Comparison of ENCODE assay signal across 12 mouse cellular contexts in genomic region chr4:142449713-142450112, GRCm38 (mm10).
DNase-seq lines count a peak whose midpoint lies in the region; ATAC-seq lines count a peak whose summit lies in the region.
"Had no signal": no experiment of that assay in that cellular context is flagged by ENCODE, and none has a peak within 500 bp of the region (broad histone marks: within the 10 kb centered on the region; RNA-seq: fewer than 3 reads in every experiment).

No protein-coding gene starts in this region.

- no peaks in the 10 kb centered on the region for H3K9me3 ChIP-seq in embryonic facial prominence, embryonic 11.5 days (replicated peaks; ENCODE audit: control insufficient read depth, low read length)
- no peaks in the 10 kb centered on the region for H3K9me3 ChIP-seq in embryonic facial prominence, embryonic 10.5 days
- no peaks in the 10 kb centered on the region for H3K9me3 ChIP-seq in hindbrain, embryonic 16.5 days (ENCODE audit: control insufficient read depth, low read length)
- H3K9me3 ChIP-seq: heart, embryonic 13.5 days; liver, embryonic 12.5 days had no signal

- no peak for ATAC-seq in embryonic facial prominence, embryonic 11.5 days (replicated peaks; ENCODE audit: insufficient number of reproducible peaks, low FRiP score, low TSS enrichment, low read depth)
- ATAC-seq in hindbrain, embryonic 16.5 days, result peak; percentile 53
- ATAC-seq: liver, embryonic 12.5 days had no signal

- DNase-seq in embryonic facial prominence, embryonic 11.5 days (ENCODE audit: low spot score), result peak; percentile 53
- DNase-seq in embryonic facial prominence, embryonic 10.5 days (ENCODE audit: low spot score), result no peak
- DNase-seq in right cerebral cortex, postnatal 10 days (ENCODE audit: low spot score in 2 of 2), result peak; percentile 50 to 67
- DNase-seq in right cerebral cortex, postnatal 25 days, result no peak
- DNase-seq in thymus, postnatal 4 days, result no peak
- DNase-seq in MN1 (ENCODE audit: low spot score) (no peak), liver (no peak)
- DNase-seq: cerebellum, adult 8-10 months; kidney, postnatal 36 days had no signal

- H3K36me3 ChIP-seq in embryonic facial prominence, embryonic 11.5 days (replicated peaks; ENCODE audit: control insufficient read depth, insufficient read depth, low read depth, low read length), result no peaks in the 10 kb centered on the region
- no peaks in the 10 kb centered on the region for H3K36me3 ChIP-seq in embryonic facial prominence, embryonic 10.5 days (replicated peaks)
- H3K36me3 ChIP-seq in hindbrain, embryonic 16.5 days (ENCODE audit: control insufficient read depth, insufficient read depth, low read length), result no peaks in the 10 kb centered on the region
- H3K36me3 ChIP-seq: heart, embryonic 13.5 days; liver, embryonic 12.5 days had no signal

- H3K27me3 ChIP-seq in embryonic facial prominence, embryonic 11.5 days (ENCODE audit: control insufficient read depth, insufficient read depth, low read length), result no peaks in the 10 kb centered on the region
- H3K27me3 ChIP-seq in embryonic facial prominence, embryonic 10.5 days (replicated peaks; ENCODE audit: low read depth, poor library complexity, severe bottlenecking), result peaks cover 5% of the 10 kb centered on the region; the same call in 1 of the 2 replicates
- H3K27me3 ChIP-seq in hindbrain, embryonic 16.5 days (replicated peaks; ENCODE audit: control insufficient read depth, insufficient read depth, low read length), result no peaks in the 10 kb centered on the region

- WGBS in embryonic facial prominence, embryonic 11.5 days, result 68% methylated on average over 13 of the region's 13 CpGs
- WGBS in embryonic facial prominence, embryonic 10.5 days, result 76% methylated on average over 13 of the region's 13 CpGs
- WGBS in hindbrain, embryonic 16.5 days, result 44% methylated on average over 13 of the region's 13 CpGs

- H3K9ac ChIP-seq in embryonic facial prominence, embryonic 11.5 days (replicated peaks; ENCODE audit: low read length), result no peak overlapping the region
- no peak overlapping the region for H3K9ac ChIP-seq in hindbrain, embryonic 16.5 days (ENCODE audit: low read depth, low read length)
- H3K9ac ChIP-seq: heart, embryonic 13.5 days; liver, embryonic 12.5 days had no signal

- H3K27ac ChIP-seq in embryonic facial prominence, embryonic 11.5 days (replicated peaks; ENCODE audit: low read depth, low read length), result no peak overlapping the region
- H3K27ac ChIP-seq in embryonic facial prominence, embryonic 10.5 days (replicated peaks), result no peak overlapping the region
- no peak overlapping the region for H3K27ac ChIP-seq in hindbrain, embryonic 16.5 days (ENCODE audit: low read depth, low read length)
- H3K27ac ChIP-seq: heart, embryonic 13.5 days; liver, embryonic 12.5 days had no signal

- H3K4me1 ChIP-seq in embryonic facial prominence, embryonic 11.5 days (ENCODE audit: control insufficient read depth, insufficient read depth, low read length), result peaks cover 5% of the 10 kb centered on the region; the same call in 1 of the 2 replicates
- H3K4me1 ChIP-seq in embryonic facial prominence, embryonic 10.5 days, result peaks cover 28% of the 10 kb centered on the region
- H3K4me1 ChIP-seq in hindbrain, embryonic 16.5 days (ENCODE audit: control insufficient read depth, insufficient read depth, low read depth, low read length), result peaks cover 7% of the 10 kb centered on the region
- H3K4me1 ChIP-seq: liver, embryonic 12.5 days had no signal

- no peak overlapping the region for H3K4me3 ChIP-seq in embryonic facial prominence, embryonic 11.5 days (ENCODE audit: low read depth, low read length)
- no peak overlapping the region for H3K4me3 ChIP-seq in embryonic facial prominence, embryonic 10.5 days
- no peak overlapping the region for H3K4me3 ChIP-seq in hindbrain, embryonic 16.5 days (ENCODE audit: low read length)
- H3K4me3 ChIP-seq: heart, embryonic 13.5 days; liver, embryonic 12.5 days had no signal

- H3K4me2 ChIP-seq in embryonic facial prominence, embryonic 11.5 days (ENCODE audit: low read depth, low read length), result no peak overlapping the region
- H3K4me2 ChIP-seq in hindbrain, embryonic 16.5 days (ENCODE audit: low read length), result no peak overlapping the region
- H3K4me2 ChIP-seq: heart, embryonic 13.5 days; liver, embryonic 12.5 days had no signal

Comparison
In these comparisons a context has a peak if more than half of its experiments do, and no peak if none do; other contexts are left out.
1. DNase-seq: peak in embryonic facial prominence, embryonic 11.5 days (single experiment) and right cerebral cortex, postnatal 10 days (2 of 2); none in embryonic facial prominence, embryonic 10.5 days (single experiment), right cerebral cortex, postnatal 25 days (single experiment), thymus, postnatal 4 days (single experiment), MN1 (single experiment) and liver (single experiment).